ENCODE assay signal across 7 mouse cellular contexts in genomic region chr17:87976154-87976806, GRCm38 (mm10). TPM values are rescaled to one million over a fixed set of nuclear protein-coding genes. Genes with fewer than 3 reads are reported as not detected.
DNase-seq lines count a peak whose midpoint lies in the region; ATAC-seq and TF ChIP-seq lines count a peak whose summit lies in the region.

No protein-coding gene starts in this region.

- peak overlapping the region; percentile 93 for H3K9ac ChIP-seq in forebrain, embryonic 13.5 days
- peak overlapping the region; percentile 94 for H3K9ac ChIP-seq in liver, embryonic 11.5 days (ENCODE audit: low read depth, low read length)
- peak overlapping the region; percentile 84 for H3K9ac ChIP-seq in stomach, postnatal 0 days (ENCODE audit: low read length)

- 52% methylated on average over 9 of the region's 9 CpGs for WGBS in thymus, adult 2 months
- WGBS in forebrain, embryonic 13.5 days, result 72% methylated on average over 9 of the region's 9 CpGs
- WGBS in liver, embryonic 11.5 days, result 65% methylated on average over 9 of the region's 9 CpGs
- WGBS in stomach, postnatal 0 days, result 66% methylated on average over 9 of the region's 9 CpGs

- no peak for TF ChIP-seq EP300 in stomach, postnatal 0 days (optimal IDR thresholded peaks at IDR 0.05)

- TF ChIP-seq CTCF in thymus, adult 2 months (IDR thresholded peaks at IDR 0.05; ENCODE audit: borderline replicate concordance, control insufficient read depth, extremely low read depth, insufficient read depth, low read length, poor library complexity), result no peak
- TF ChIP-seq CTCF in stomach, postnatal 0 days (IDR thresholded peaks at IDR 0.05; ENCODE audit: low read depth), result no peak

- H3K9me3 ChIP-seq in forebrain, embryonic 13.5 days (replicated peaks), result no peaks in the 10 kb centered on the region
- H3K9me3 ChIP-seq in liver, embryonic 11.5 days (ENCODE audit: control insufficient read depth, low read length), result no peaks in the 10 kb centered on the region
- no peaks in the 10 kb centered on the region for H3K9me3 ChIP-seq in stomach, postnatal 0 days (ENCODE audit: control insufficient read depth, low read length)

- no peak for TF ChIP-seq POLR2A in thymus, adult 2 months (IDR thresholded peaks at IDR 0.05; ENCODE audit: control insufficient read depth, extremely low read depth, insufficient read depth, low read length, poor library complexity)

- ATAC-seq in forebrain, embryonic 13.5 days, result no peak
- ATAC-seq in liver, embryonic 11.5 days (replicated peaks; ENCODE audit: low FRiP score), result no peak
- ATAC-seq in stomach, postnatal 0 days (ENCODE audit: low FRiP score, low TSS enrichment), result no peak

- peak overlapping the region; percentile 80 for H3K27ac ChIP-seq in thymus, adult 2 months (ENCODE audit: control insufficient read depth, insufficient read depth, low read length)
- no peak overlapping the region for H3K27ac ChIP-seq in forebrain, embryonic 13.5 days
- 0 out of 2 replicates have a peak overlapping the region, but pooled peaks have one; percentile 84 for H3K27ac ChIP-seq in liver, embryonic 11.5 days (ENCODE audit: low read depth, low read length)
- H3K27ac ChIP-seq in stomach, postnatal 0 days (replicated peaks), result no peak overlapping the region; the same call in 1 of the 2 replicates

- H3K27me3 ChIP-seq in thymus, adult 2 months (ENCODE audit: control insufficient read depth, insufficient read depth, low read length), result no peaks in the 10 kb centered on the region
- H3K27me3 ChIP-seq in forebrain, embryonic 13.5 days, result no peaks in the 10 kb centered on the region
- no peaks in the 10 kb centered on the region for H3K27me3 ChIP-seq in liver, embryonic 11.5 days (replicated peaks; ENCODE audit: control insufficient read depth, insufficient read depth, low read length)
- H3K27me3 ChIP-seq in stomach, postnatal 0 days (ENCODE audit: control insufficient read depth, insufficient read depth, low read length), result no peaks in the 10 kb centered on the region

- H3K4me1 ChIP-seq in thymus, adult 2 months (replicated peaks; ENCODE audit: control insufficient read depth, insufficient read depth, low read length), result peaks cover 31% of the 10 kb centered on the region
- H3K4me1 ChIP-seq in forebrain, embryonic 13.5 days, result peaks cover 31% of the 10 kb centered on the region
- H3K4me1 ChIP-seq in liver, embryonic 11.5 days (replicated peaks; ENCODE audit: control insufficient read depth, insufficient read depth, low read length), result peaks cover 10% of the 10 kb centered on the region
- H3K4me1 ChIP-seq in stomach, postnatal 0 days (replicated peaks; ENCODE audit: control insufficient read depth, insufficient read depth), result peaks cover 2% of the 10 kb centered on the region; the same call in 1 of the 2 replicates

- peak overlapping the region; percentile 12; the same call in 1 of the 2 replicates for H3K4me3 ChIP-seq in thymus, adult 2 months (ENCODE audit: control insufficient read depth, insufficient read depth, low read length)
- H3K4me3 ChIP-seq in forebrain, embryonic 13.5 days, result peak overlapping the region; percentile 95
- peak overlapping the region; percentile 86 for H3K4me3 ChIP-seq in liver, embryonic 11.5 days (ENCODE audit: low read depth, low read length)
- peak overlapping the region; percentile 95 for H3K4me3 ChIP-seq in stomach, postnatal 0 days (ENCODE audit: low read depth, low read length)

- DNase-seq in thymus, adult 2 months, result no peak
- no peak for DNase-seq in thymus, postnatal 4 days
- DNase-seq in liver, embryonic 11.5 days (ENCODE audit: low spot score), result no peak
- DNase-seq in stomach, postnatal 0 days (ENCODE audit: low spot score), result no peak
- DNase-seq in gastrocnemius, adult 18-20 months (ENCODE audit: low spot score), result no peak
- no peak for DNase-seq in right cerebral cortex, adult 18-20 months

- peak overlapping the region; percentile 76 for H3K4me2 ChIP-seq in forebrain, embryonic 13.5 days
- peak overlapping the region; percentile 86 for H3K4me2 ChIP-seq in liver, embryonic 11.5 days
- peak overlapping the region; percentile 86 for H3K4me2 ChIP-seq in stomach, postnatal 0 days (replicated peaks; ENCODE audit: low read depth)

- peaks cover 14% of the 10 kb centered on the region for H3K36me3 ChIP-seq in thymus, adult 2 months (ENCODE audit: control insufficient read depth, insufficient read depth, low read length)
- H3K36me3 ChIP-seq in forebrain, embryonic 13.5 days (ENCODE audit: poor library complexity, severe bottlenecking), result peaks cover 23% of the 10 kb centered on the region
- peaks cover 15% of the 10 kb centered on the region for H3K36me3 ChIP-seq in liver, embryonic 11.5 days (ENCODE audit: control insufficient read depth, insufficient read depth, low read length)
- no peaks in the 10 kb centered on the region; the same call in 1 of the 2 replicates for H3K36me3 ChIP-seq in stomach, postnatal 0 days (ENCODE audit: control insufficient read depth, insufficient read depth, low read length)

RNA-seq across cellular contexts. Expression of gene Msh6, which starts 1.4 kb away (rescaled TPM):
- polyA plus RNA-seq in thymus, adult 2 months (2012; rRNA removed), result 24.0 and 27.6 TPM in 2 replicates
- 52.6 and 58.7 TPM in 2 replicates for polyA plus RNA-seq in forebrain, embryonic 13.5 days (2015; fragmentation: Nextera tagmentation; extraction: Ambion mirVana)
- 69.0 and 80.0 TPM in 2 replicates for polyA plus RNA-seq in liver, embryonic 11.5 days (2014; fragmentation: Nextera tagmentation; extraction: Ambion mirVana)
- 11.3 and 11.6 TPM in 2 replicates for polyA plus RNA-seq in stomach, postnatal 0 days (2015; fragmentation: Nextera tagmentation; extraction: Ambion mirVana)
- total RNA-seq in gastrocnemius, adult 18-20 months (2021), result 1 to 10 TPM; 4.1 to 4.4 TPM

RNA-seq across cellular contexts. Expression of gene Rpl36-ps4, which starts 55.5 kb away (rescaled TPM):
- polyA plus RNA-seq in thymus, adult 2 months (2012; rRNA removed), result not detected in 2 replicates
- not detected in 2 replicates for polyA plus RNA-seq in forebrain, embryonic 13.5 days (2015; fragmentation: Nextera tagmentation; extraction: Ambion mirVana)
- not detected in 2 replicates for polyA plus RNA-seq in liver, embryonic 11.5 days (2014; fragmentation: Nextera tagmentation; extraction: Ambion mirVana)
- not detected in 2 replicates for polyA plus RNA-seq in stomach, postnatal 0 days (2015; fragmentation: Nextera tagmentation; extraction: Ambion mirVana)
- not detected for total RNA-seq in gastrocnemius, adult 18-20 months (2021)

Comparison
In these comparisons a context has a peak if more than half of its experiments do, and no peak if none do; other contexts are left out.
1. H3K27ac ChIP-seq: peak in thymus, adult 2 months (single experiment) and liver, embryonic 11.5 days (single experiment); none in forebrain, embryonic 13.5 days (single experiment) and stomach, postnatal 0 days (single experiment).
2. H3K4me3 ChIP-seq: peak in every context shown above with its lines; median percentile 95 in forebrain, embryonic 13.5 days; 95 in stomach, postnatal 0 days; 86 in liver, embryonic 11.5 days; 12 in thymus, adult 2 months.
3. Peak in every context shown above with its lines, with median percentiles within 50 percentile points of each other: H3K4me2 ChIP-seq and H3K9ac ChIP-seq.